ENCODE assay signal across 21 mouse cellular contexts in the genomic region with DNA sequence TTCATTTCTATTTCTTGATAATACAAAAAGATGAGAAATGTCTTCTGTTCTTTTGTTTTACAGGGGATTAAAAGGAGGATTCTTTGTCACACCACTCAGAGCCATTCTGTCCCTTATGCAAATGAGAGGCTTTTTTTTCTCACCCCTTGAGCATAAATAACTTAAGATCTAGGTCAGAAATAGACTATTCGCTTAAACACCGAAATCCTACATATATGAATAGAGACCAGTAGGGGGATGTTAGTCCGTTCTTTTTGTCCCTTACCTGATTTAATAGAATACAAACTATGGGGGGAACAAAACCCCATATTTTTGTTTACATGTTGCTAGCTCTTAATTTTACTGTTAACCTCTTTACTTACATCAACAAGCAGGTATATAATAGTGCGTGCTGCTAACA. TPM values are rescaled to one million over a fixed set of nuclear protein-coding genes. Genes with fewer than 3 reads are reported as not detected.
DNase-seq lines count a peak whose midpoint lies in the region; ATAC-seq and TF ChIP-seq lines count a peak whose summit lies in the region.
"Had no signal": no experiment of that assay in that cellular context is flagged by ENCODE, and none has a peak within 500 bp of the region (broad histone marks: within the 10 kb centered on the region; RNA-seq: fewer than 3 reads in every experiment).

No protein-coding gene starts in this region.

- H3K36me3 ChIP-seq in CH12.LX (replicated peaks in 1 of 2; ENCODE audit: control insufficient read depth in 1 of 2, insufficient read depth in 1 of 2, low read length in 1 of 2), result peaks cover 3 to 4% of the 10 kb centered on the region in 2 experiments
- H3K36me3 ChIP-seq in forebrain, embryonic 13.5 days (ENCODE audit: poor library complexity, severe bottlenecking), result peaks cover 2% of the 10 kb centered on the region
- H3K36me3 ChIP-seq in hindbrain, embryonic 14.5 days (replicated peaks; ENCODE audit: control insufficient read depth, insufficient read depth), result peaks cover 12% of the 10 kb centered on the region
- no peaks in the 10 kb centered on the region for H3K36me3 ChIP-seq in midbrain, embryonic 15.5 days (replicated peaks)
- no peaks in the 10 kb centered on the region for H3K36me3 ChIP-seq in heart, embryonic 11.5 days (ENCODE audit: control insufficient read depth, insufficient read depth, low read length)
- H3K36me3 ChIP-seq: liver, embryonic 13.5 days had no signal

- peaks cover 6% of the 10 kb centered on the region; the same call in 1 of the 2 replicates for H3K79me2 ChIP-seq in CH12.LX (replicated peaks; ENCODE audit: control insufficient read depth, extremely low read depth, insufficient read depth, poor library complexity, severe bottlenecking)

- dilution Hi-C loops in CH12.LX (cut with MboI; ENCODE audit: extremely low pct_ligation_motif_present, extremely low pct_unique_long_range_greater_than_20kb, low sequenced_read_pairs), result no loop called here

- DNase-seq in CH12.LX (ENCODE audit: extremely low read depth), result no peak
- DNase-seq in hindbrain, embryonic 14.5 days (ENCODE audit: low spot score), result no peak
- no peak for DNase-seq in heart, adult 18-20 months
- DNase-seq in left cerebral cortex, postnatal 36 days (ENCODE audit: low spot score in 2 of 2), result no peak
- no peak for DNase-seq in kidney, postnatal 36 days
- DNase-seq: cerebellum, adult 2 months; layer of hippocampus, adult 9-11 months; liver, embryonic 13.5 days had no signal

- no peaks in the 10 kb centered on the region for H3K27me3 ChIP-seq in CH12.LX (replicated peaks)
- H3K27me3 ChIP-seq in forebrain, embryonic 13.5 days, result no peaks in the 10 kb centered on the region
- no peaks in the 10 kb centered on the region for H3K27me3 ChIP-seq in hindbrain, embryonic 14.5 days (ENCODE audit: control insufficient read depth, insufficient read depth, low read length)
- no peaks in the 10 kb centered on the region for H3K27me3 ChIP-seq in midbrain, embryonic 15.5 days (replicated peaks)
- H3K27me3 ChIP-seq in heart, embryonic 11.5 days (ENCODE audit: control insufficient read depth, insufficient read depth, low read length), result no peaks in the 10 kb centered on the region

- TF ChIP-seq RAD21 in CH12.LX (IDR thresholded peaks at IDR 0.05; ENCODE audit: low read depth, low read length), result no peak

- in situ Hi-C loops in CH12.LX (cut with MboI; ENCODE audit: low pct_ligation_motif_present, low pct_unique_long_range_greater_than_20kb, low sequenced_read_pairs), result no loop called here

- H3K9ac ChIP-seq in CH12.LX (ENCODE audit: insufficient read depth, low read depth), result no peak overlapping the region
- peak overlapping the region; percentile 87; the same call in 1 of the 2 replicates for H3K9ac ChIP-seq in forebrain, embryonic 13.5 days
- peak overlapping the region; percentile 100 for H3K9ac ChIP-seq in hindbrain, embryonic 14.5 days
- H3K9ac ChIP-seq in midbrain, embryonic 15.5 days, result peak overlapping the region; percentile 53
- no peak overlapping the region for H3K9ac ChIP-seq in heart, embryonic 11.5 days (ENCODE audit: low read depth, low read length)
- H3K9ac ChIP-seq: liver, embryonic 13.5 days had no signal

- no peaks in the 10 kb centered on the region for H3K9me3 ChIP-seq in CH12.LX (replicated peaks; ENCODE audit: low read length)
- no peaks in the 10 kb centered on the region for H3K9me3 ChIP-seq in forebrain, embryonic 13.5 days (replicated peaks)
- H3K9me3 ChIP-seq in hindbrain, embryonic 14.5 days (ENCODE audit: control insufficient read depth, low read length), result no peaks in the 10 kb centered on the region
- no peaks in the 10 kb centered on the region for H3K9me3 ChIP-seq in midbrain, embryonic 15.5 days
- H3K9me3 ChIP-seq in heart, embryonic 11.5 days (replicated peaks; ENCODE audit: control insufficient read depth, low read length), result no peaks in the 10 kb centered on the region
- H3K9me3 ChIP-seq: limb, embryonic 10.5 days; liver, embryonic 13.5 days had no signal

- TF ChIP-seq EP300 in CH12.LX (IDR thresholded peaks at IDR 0.05; ENCODE audit: low read length), result no peak

- H3K27ac ChIP-seq in CH12.LX (ENCODE audit: insufficient read depth, low read depth), result no peak overlapping the region
- H3K27ac ChIP-seq in forebrain, embryonic 13.5 days, result peak overlapping the region; percentile 100
- H3K27ac ChIP-seq in hindbrain, embryonic 14.5 days, result peak overlapping the region; percentile 100
- H3K27ac ChIP-seq in midbrain, embryonic 15.5 days, result peak overlapping the region; percentile 100
- no peak overlapping the region for H3K27ac ChIP-seq in heart, embryonic 11.5 days (ENCODE audit: low read depth, low read length)
- H3K27ac ChIP-seq: liver, embryonic 13.5 days had no signal

- no peak overlapping the region for H3K4me2 ChIP-seq in CH12.LX (ENCODE audit: insufficient read depth, low read depth, poor library complexity, severe bottlenecking)
- peak overlapping the region; percentile 77 for H3K4me2 ChIP-seq in forebrain, embryonic 13.5 days
- peak overlapping the region; percentile 84 for H3K4me2 ChIP-seq in hindbrain, embryonic 14.5 days (replicated peaks)
- H3K4me2 ChIP-seq in midbrain, embryonic 15.5 days, result peak overlapping the region; percentile 65
- no peak overlapping the region for H3K4me2 ChIP-seq in heart, embryonic 11.5 days
- H3K4me2 ChIP-seq: liver, embryonic 13.5 days had no signal

- peaks cover 5 to 36% of the 10 kb centered on the region in 2 experiments for H3K4me1 ChIP-seq in CH12.LX (ENCODE audit: control insufficient read depth in 1 of 2, insufficient read depth in 2 of 2)
- H3K4me1 ChIP-seq in forebrain, embryonic 13.5 days, result peaks cover 27% of the 10 kb centered on the region
- H3K4me1 ChIP-seq in hindbrain, embryonic 14.5 days (replicated peaks; ENCODE audit: control insufficient read depth, insufficient read depth, low read length), result peaks cover 13% of the 10 kb centered on the region
- peaks cover 9% of the 10 kb centered on the region for H3K4me1 ChIP-seq in midbrain, embryonic 15.5 days
- peaks cover 13% of the 10 kb centered on the region for H3K4me1 ChIP-seq in heart, embryonic 11.5 days (ENCODE audit: control insufficient read depth, insufficient read depth, low read length)

- TF ChIP-seq CTCF in CH12.LX (conservative IDR thresholded peaks at IDR 0.05 in 1 of 2, IDR thresholded peaks at IDR 0.05 in 1 of 2; ENCODE audit: low read depth in 2 of 2, low read length in 2 of 2), result no peak

- H3K4me3 ChIP-seq in CH12.LX (replicated peaks in 1 of 3; ENCODE audit: low read depth in 2 of 3, low read length in 2 of 3, poor library complexity in 1 of 3), result no peak overlapping the region
- H3K4me3 ChIP-seq in forebrain, embryonic 13.5 days, result no peak overlapping the region
- H3K4me3 ChIP-seq in hindbrain, embryonic 14.5 days (replicated peaks; ENCODE audit: low read length), result peak overlapping the region; percentile 91; the same call in 1 of the 2 replicates
- H3K4me3 ChIP-seq in midbrain, embryonic 15.5 days, result no peak overlapping the region
- no peak overlapping the region for H3K4me3 ChIP-seq in heart, embryonic 11.5 days (ENCODE audit: low read depth, low read length)
- H3K4me3 ChIP-seq: limb, embryonic 10.5 days; liver, embryonic 13.5 days had no signal

- no peak for ATAC-seq in forebrain, embryonic 13.5 days
- no peak for ATAC-seq in hindbrain, embryonic 14.5 days (ENCODE audit: low FRiP score)
- ATAC-seq in midbrain, embryonic 15.5 days (replicated peaks), result no peak
- no peak for ATAC-seq in heart, embryonic 11.5 days (replicated peaks; ENCODE audit: insufficient number of reproducible peaks, low FRiP score, low TSS enrichment)

- 59% methylated on average over 4 of the region's 4 CpGs for WGBS in forebrain, embryonic 13.5 days
- WGBS in hindbrain, embryonic 14.5 days, result 48% methylated on average over 4 of the region's 4 CpGs
- WGBS in midbrain, embryonic 15.5 days, result 36% methylated on average over 4 of the region's 4 CpGs
- WGBS in heart, embryonic 11.5 days (ENCODE audit: insufficient replicate concordance), result 91% methylated on average over 4 of the region's 4 CpGs

- intact Hi-C loops in left cerebral cortex, postnatal 36 days (cut with DNase I), result loop anchor here (2.0 kb wide), 1 partner anchor 13 kb away; no protein-coding TSS in a partner anchor

- no peak for TF ChIP-seq POLR2A in CH12.LX (IDR thresholded peaks at IDR 0.05; ENCODE audit: low read depth, low read length)

RNA-seq across cellular contexts. Expression of a gene that starts 2.5 kb away (rescaled TPM):
- total RNA-seq in CH12.LX (2012; rRNA removed) (153 and 181 TPM in 2 replicates), CH12.LX (2014; rRNA removed) (438 and 533 TPM in 2 replicates)
- 254 and 283 TPM in 2 replicates for polyA plus RNA-seq in CH12.LX (2012; ENCODE audit: insufficient read length, low read depth)
- 10,586 and 11,102 TPM in 2 replicates for polyA plus RNA-seq in forebrain, embryonic 13.5 days (2015; fragmentation: Nextera tagmentation; extraction: Ambion mirVana)
- polyA plus RNA-seq in hindbrain, embryonic 14.5 days (2014; fragmentation: Nextera tagmentation; extraction: Ambion mirVana), result 14,408 and 15,410 TPM in 2 replicates
- 17,671 and 17,732 TPM in 2 replicates for polyA plus RNA-seq in midbrain, embryonic 15.5 days (2015; fragmentation: Nextera tagmentation; extraction: Ambion mirVana)
- total RNA-seq in heart, adult 18-20 months (2021), result 10 to 100 TPM; 63.6 to 78.8 TPM
- total RNA-seq in left cerebral cortex, postnatal 36 days (2021), result 1,000 to 10,000 TPM in 1 of 2 experiments, 100 to 1,000 TPM in 1; 932 to 1,107 TPM
- 1,237 and 1,376 TPM in 2 replicates for polyA plus RNA-seq in heart, embryonic 11.5 days (2014; fragmentation: Nextera tagmentation; extraction: Ambion mirVana)

RNA-seq across cellular contexts. Expression of a gene that starts 2.6 kb away (rescaled TPM):
- total RNA-seq in CH12.LX (2012; rRNA removed) (0.38 TPM in 1 of 2 replicates, not detected in the other), CH12.LX (2014; rRNA removed) (0.81 and 4.7 TPM in 2 replicates)
- polyA plus RNA-seq in CH12.LX (2012; ENCODE audit: insufficient read length, low read depth), result 125 TPM in 1 of 2 replicates, not detected in the other
- not detected in 2 replicates for polyA plus RNA-seq in forebrain, embryonic 13.5 days (2015; fragmentation: Nextera tagmentation; extraction: Ambion mirVana)
- polyA plus RNA-seq in hindbrain, embryonic 14.5 days (2014; fragmentation: Nextera tagmentation; extraction: Ambion mirVana), result not detected in 2 replicates
- not detected in 2 replicates for polyA plus RNA-seq in midbrain, embryonic 15.5 days (2015; fragmentation: Nextera tagmentation; extraction: Ambion mirVana)
- not detected for total RNA-seq in heart, adult 18-20 months (2021)
- not detected for total RNA-seq in left cerebral cortex, postnatal 36 days (2021)
- not detected in 2 replicates for polyA plus RNA-seq in heart, embryonic 11.5 days (2014; fragmentation: Nextera tagmentation; extraction: Ambion mirVana)
- total RNA-seq: adrenal gland, adult 18-20 months; ES-E14; granulocyte monocyte progenitor cell, adult 5-6 weeks; megakaryocyte-erythroid progenitor cell, adult 5-6 weeks had no signal
- polyA plus RNA-seq: heart, embryonic 16.5 days; kidney, embryonic 14.5 days; limb, embryonic 10.5 days; liver, embryonic 13.5 days; lung, embryonic 16.5 days; stomach, embryonic 14.5 days; thymus, postnatal 0 days had no signal

RNA-seq across cellular contexts. Expression of a gene that starts 21.6 kb away (rescaled TPM):
- 1,149 and 1,670 TPM in 2 replicates for total RNA-seq in CH12.LX (2012; rRNA removed)
- total RNA-seq in CH12.LX (2014; rRNA removed), result 2,803 and 2,960 TPM in 2 replicates
- polyA plus RNA-seq in CH12.LX (2012; ENCODE audit: insufficient read length, low read depth), result 2,789 and 2,851 TPM in 2 replicates
- polyA plus RNA-seq in forebrain, embryonic 13.5 days (2015; fragmentation: Nextera tagmentation; extraction: Ambion mirVana), result 1,607 and 1,715 TPM in 2 replicates
- 1,223 and 1,455 TPM in 2 replicates for polyA plus RNA-seq in hindbrain, embryonic 14.5 days (2014; fragmentation: Nextera tagmentation; extraction: Ambion mirVana)
- 1,136 and 1,188 TPM in 2 replicates for polyA plus RNA-seq in midbrain, embryonic 15.5 days (2015; fragmentation: Nextera tagmentation; extraction: Ambion mirVana)
- total RNA-seq in heart, adult 18-20 months (2021), result 100 to 1,000 TPM; 138 to 153 TPM
- 100 to 1,000 TPM; 509 to 602 TPM for total RNA-seq in left cerebral cortex, postnatal 36 days (2021)
- polyA plus RNA-seq in heart, embryonic 11.5 days (2014; fragmentation: Nextera tagmentation; extraction: Ambion mirVana), result 1,819 and 1,826 TPM in 2 replicates

RNA-seq across cellular contexts. Expression of a gene that starts 38.0 kb away (rescaled TPM):
- 19.7 and 23.4 TPM in 2 replicates for total RNA-seq in CH12.LX (2012; rRNA removed)
- total RNA-seq in CH12.LX (2014; rRNA removed), result 27.5 and 30.4 TPM in 2 replicates
- 22.4 and 27.9 TPM in 2 replicates for polyA plus RNA-seq in CH12.LX (2012; ENCODE audit: insufficient read length, low read depth)
- 39.8 and 47.1 TPM in 2 replicates for polyA plus RNA-seq in forebrain, embryonic 13.5 days (2015; fragmentation: Nextera tagmentation; extraction: Ambion mirVana)
- 6.4 and 8.1 TPM in 2 replicates for polyA plus RNA-seq in hindbrain, embryonic 14.5 days (2014; fragmentation: Nextera tagmentation; extraction: Ambion mirVana)
- polyA plus RNA-seq in midbrain, embryonic 15.5 days (2015; fragmentation: Nextera tagmentation; extraction: Ambion mirVana), result 35.5 and 38.3 TPM in 2 replicates
- total RNA-seq in heart, adult 18-20 months (2021), result 1 to 10 TPM; 7.4 to 9.8 TPM
- 10 to 100 TPM; 12.6 to 16.6 TPM for total RNA-seq in left cerebral cortex, postnatal 36 days (2021)
- polyA plus RNA-seq in heart, embryonic 11.5 days (2014; fragmentation: Nextera tagmentation; extraction: Ambion mirVana), result 4.0 and 5.7 TPM in 2 replicates

RNA-seq across cellular contexts. Expression of a gene that starts 57.7 kb away (rescaled TPM):
- total RNA-seq in CH12.LX (2012; rRNA removed) (not detected in 2 replicates), CH12.LX (2014; rRNA removed) (not detected in 2 replicates)
- not detected in 2 replicates for polyA plus RNA-seq in CH12.LX (2012; ENCODE audit: insufficient read length, low read depth)
- 0.22 and 0.28 TPM in 2 replicates for polyA plus RNA-seq in forebrain, embryonic 13.5 days (2015; fragmentation: Nextera tagmentation; extraction: Ambion mirVana)
- 1.1 and 1.4 TPM in 2 replicates for polyA plus RNA-seq in hindbrain, embryonic 14.5 days (2014; fragmentation: Nextera tagmentation; extraction: Ambion mirVana)
- 0.35 and 0.73 TPM in 2 replicates for polyA plus RNA-seq in midbrain, embryonic 15.5 days (2015; fragmentation: Nextera tagmentation; extraction: Ambion mirVana)
- total RNA-seq in heart, adult 18-20 months (2021), result 1 to 10 TPM in 1 of 2 experiments, under 1 TPM in 1; 0.87 to 1.8 TPM
- total RNA-seq in left cerebral cortex, postnatal 36 days (2021), result under 1 TPM in 1 of 2 experiments, not detected in 1; 0.35 TPM
- 2.5 and 5.0 TPM in 2 replicates for polyA plus RNA-seq in heart, embryonic 11.5 days (2014; fragmentation: Nextera tagmentation; extraction: Ambion mirVana)
- total RNA-seq: granulocyte monocyte progenitor cell, adult 5-6 weeks; megakaryocyte-erythroid progenitor cell, adult 5-6 weeks had no signal

Comparison
In these comparisons a context has a peak if more than half of its experiments do, and no peak if none do; other contexts are left out.
1. H3K27ac ChIP-seq: peak in forebrain, embryonic 13.5 days (single experiment), hindbrain, embryonic 14.5 days (single experiment) and midbrain, embryonic 15.5 days (single experiment); none in CH12.LX (single experiment) and heart, embryonic 11.5 days (single experiment).
2. H3K4me2 ChIP-seq: peak in forebrain, embryonic 13.5 days (single experiment), hindbrain, embryonic 14.5 days (single experiment) and midbrain, embryonic 15.5 days (single experiment); none in CH12.LX (single experiment) and heart, embryonic 11.5 days (single experiment).
3. H3K9ac ChIP-seq: peak in forebrain, embryonic 13.5 days (single experiment), hindbrain, embryonic 14.5 days (single experiment) and midbrain, embryonic 15.5 days (single experiment); none in CH12.LX (single experiment) and heart, embryonic 11.5 days (single experiment).